Mouse (Mus musculus) adrenal gland, postnatal 36 days (tissue): Measurements from ENCODE around the gene Cdc14a. TPM values are rescaled to one million over a fixed set of nuclear protein-coding genes. Genes with fewer than 3 reads are reported as not detected.
A peak's percentile ranks its signal among the peaks of the same experiment; 100 is the strongest.
"Not testable (repeated sequence)": the region's sequence is repeated elsewhere in the genome, so short reads cannot be mapped to it uniquely, and the experiment has no call there.

Source experiments
- DNase-seq, 2 experiments: peaks; one replicate each; pipeline ENCODE4 v3.0.0; 2021; ENCODE audit warnings: mixed read lengths in 1 of 2
- total RNA-seq, 2 experiments: library from RNA; stranded (reverse); gene quantifications; 2 replicates each; pipeline ENCODE4 v1.2.3; 2021

Gene Cdc14a
- total RNA-seq, 2 experiments from 2014 or later = 9.2 to 14.8 TPM

DNA sequence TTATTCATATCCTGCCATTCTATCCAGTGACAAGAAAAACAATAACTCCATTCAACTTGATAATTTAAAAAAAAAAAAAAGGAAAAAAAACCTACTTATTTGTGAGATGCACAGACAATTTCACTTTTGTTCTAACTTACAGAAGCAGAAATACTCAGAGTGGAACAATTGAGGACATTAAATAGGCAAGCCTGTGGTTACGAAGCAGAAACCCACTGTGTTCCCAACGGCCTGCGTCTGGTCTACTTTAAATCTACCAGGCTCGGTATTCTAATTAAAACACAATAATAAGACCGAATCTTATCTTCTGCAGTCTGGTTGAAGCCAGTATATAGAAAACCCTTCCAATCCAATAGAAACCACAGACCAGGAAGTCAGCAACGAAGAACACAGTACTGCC, 50.6 kb downstream of the Cdc14a start:
- DNase-seq = no peak

- DNase-seq = no peak
Observed at GRCm38 (mm10) chr3:116368868-116369437, 54.9 kb downstream of the Cdc14a start.

DNA sequence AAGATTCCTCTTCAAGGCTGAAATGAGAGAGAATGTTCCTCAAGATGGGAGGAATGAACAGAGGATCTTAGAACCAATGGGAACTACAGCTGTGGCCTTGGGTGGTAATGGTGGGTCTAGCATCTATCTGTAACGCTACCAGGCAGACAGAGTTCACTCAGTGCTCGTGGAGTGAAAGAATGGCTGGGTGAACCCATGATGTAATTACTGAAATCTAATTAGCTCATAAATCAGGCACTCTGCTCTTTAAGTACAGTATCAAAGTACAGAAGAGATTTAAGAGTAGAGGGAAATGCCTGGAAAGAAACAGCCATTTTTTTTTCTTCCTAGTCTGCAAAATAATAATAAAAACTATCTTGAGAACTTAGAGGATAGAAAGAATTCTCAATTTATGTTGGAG, 57.7 kb downstream of the Cdc14a start:
- no peak for DNase-seq

GRCm38 (mm10) chr3:116361906-116362305, 61.9 kb downstream of the Cdc14a start:
- DNase-seq = no peak

DNA sequence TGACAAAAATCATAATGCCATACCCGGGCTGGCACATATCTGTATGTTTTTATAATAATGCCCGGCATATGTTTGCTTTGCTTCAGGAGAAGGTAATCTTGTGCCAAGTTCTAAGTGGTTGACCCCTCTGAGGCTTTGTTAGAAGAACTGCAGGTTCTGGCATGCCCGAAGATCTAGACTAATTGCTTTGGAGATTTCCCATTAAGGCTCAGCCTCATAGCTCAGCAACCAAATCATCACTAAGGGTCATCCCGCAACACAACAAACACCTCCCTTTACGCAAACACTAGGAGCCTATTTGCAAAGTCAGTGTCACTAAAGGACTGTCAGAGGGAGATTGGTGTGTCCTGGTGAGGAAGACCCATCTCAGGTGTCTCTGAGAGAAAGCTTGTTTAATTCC, 62.7 kb downstream of the Cdc14a start:
- DNase-seq = no peak

DNA sequence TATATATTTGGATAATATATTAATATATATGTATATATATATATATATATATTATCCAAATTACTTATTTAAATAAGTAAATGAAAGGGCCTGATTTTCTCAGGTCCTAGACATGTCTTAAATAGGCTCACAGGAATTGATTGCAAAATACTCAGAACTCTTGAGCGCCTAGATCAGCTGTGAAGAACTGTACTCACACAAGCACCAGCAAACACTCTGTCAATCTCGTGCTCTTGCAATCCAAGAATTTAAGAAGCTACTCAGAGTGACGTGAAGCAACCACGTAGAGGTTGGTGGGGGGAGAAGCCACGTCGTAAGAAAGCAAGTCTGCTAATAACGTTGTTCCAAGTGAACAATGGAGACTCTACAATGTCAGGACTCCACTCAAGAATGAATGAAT, 66.0 kb downstream of the Cdc14a start:
- no peak for DNase-seq

GRCm38 (mm10) chr3:116357180-116357579, 66.7 kb downstream of the Cdc14a start:
- no peak for DNase-seq

- no peak for DNase-seq
Observed at GRCm38 (mm10) chr3:116355026-116355788, 68.6 kb downstream of the Cdc14a start.

DNA sequence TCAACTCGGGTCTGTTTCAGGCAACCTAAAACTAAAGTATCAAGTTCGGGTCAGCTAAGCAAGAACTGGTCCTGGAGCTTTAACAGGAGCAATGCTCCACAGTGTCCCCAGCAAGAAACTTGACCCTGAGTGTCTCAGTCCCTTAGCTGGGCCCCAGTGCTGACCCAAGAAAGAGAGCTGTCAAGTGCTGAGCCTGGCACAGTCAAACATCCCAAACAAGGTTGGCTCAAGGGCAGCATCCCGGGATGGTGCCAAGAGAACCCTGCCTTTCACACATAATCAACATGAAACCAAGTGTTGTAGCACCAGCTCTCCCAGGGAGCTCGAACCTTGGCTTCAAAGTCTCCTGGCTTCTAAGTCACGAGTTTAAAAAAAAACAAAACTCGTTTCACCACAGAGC, 71.3 kb downstream of the Cdc14a start:
- DNase-seq = peak; percentile 33 to 60

DNA sequence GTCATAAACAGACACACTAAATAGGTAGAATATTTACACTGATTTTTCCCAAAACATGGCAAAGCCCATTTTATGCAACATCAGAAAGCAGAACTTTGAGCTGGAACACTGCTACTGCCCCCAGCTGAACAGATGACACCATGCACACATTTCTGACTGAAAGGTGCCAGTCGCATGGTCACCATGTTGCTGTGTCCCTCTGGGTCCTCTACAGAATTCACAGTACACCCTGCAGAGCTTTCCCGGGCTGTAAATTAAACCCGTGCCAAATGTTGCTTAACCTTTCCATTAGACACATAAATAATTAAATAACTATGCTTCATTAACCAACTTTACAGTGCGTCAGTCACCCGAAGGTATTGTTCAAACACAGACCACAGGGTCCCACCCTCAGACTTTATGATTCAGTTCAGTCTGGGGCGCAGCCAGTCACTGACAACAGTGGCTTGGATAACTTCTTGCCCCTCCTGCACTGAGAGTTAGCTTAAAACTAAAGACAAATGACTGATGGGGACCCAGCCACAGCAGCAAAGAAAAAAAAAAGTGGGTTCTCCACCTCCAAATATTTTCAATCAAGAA, 73.4 kb downstream of the Cdc14a start:
- no peak for DNase-seq

DNA sequence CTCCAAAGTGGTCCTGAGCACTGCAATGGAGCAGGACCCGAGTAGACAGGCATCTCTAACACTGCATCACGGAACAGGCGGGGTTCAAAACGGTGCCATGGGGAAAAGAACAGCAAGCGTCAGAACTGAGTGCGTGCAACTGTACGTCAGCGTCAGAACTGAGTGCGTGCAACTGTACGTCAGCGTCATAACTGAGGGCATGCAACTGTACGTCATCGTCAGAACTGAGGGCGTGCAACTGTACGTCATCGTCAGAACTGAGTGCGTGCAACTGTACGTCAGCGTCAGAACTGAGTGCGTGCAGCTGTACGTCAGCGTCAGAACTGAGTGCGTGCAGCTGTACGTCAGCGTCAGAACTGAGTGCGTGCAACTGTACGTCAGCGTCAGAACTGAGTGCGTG, 76.3 kb downstream of the Cdc14a start:
- DNase-seq = not testable (repeated sequence)

- no peak for DNase-seq
Observed at GRCm38 (mm10) chr3:116345245-116345644, 78.6 kb downstream of the Cdc14a start.

GRCm38 (mm10) chr3:116342251-116342650, 81.6 kb downstream of the Cdc14a start:
- DNase-seq = no peak

- DNase-seq = peak; percentile 82 to 86
Observed at GRCm38 (mm10) chr3:116340950-116341624, 82.7 kb downstream of the Cdc14a start.

DNA sequence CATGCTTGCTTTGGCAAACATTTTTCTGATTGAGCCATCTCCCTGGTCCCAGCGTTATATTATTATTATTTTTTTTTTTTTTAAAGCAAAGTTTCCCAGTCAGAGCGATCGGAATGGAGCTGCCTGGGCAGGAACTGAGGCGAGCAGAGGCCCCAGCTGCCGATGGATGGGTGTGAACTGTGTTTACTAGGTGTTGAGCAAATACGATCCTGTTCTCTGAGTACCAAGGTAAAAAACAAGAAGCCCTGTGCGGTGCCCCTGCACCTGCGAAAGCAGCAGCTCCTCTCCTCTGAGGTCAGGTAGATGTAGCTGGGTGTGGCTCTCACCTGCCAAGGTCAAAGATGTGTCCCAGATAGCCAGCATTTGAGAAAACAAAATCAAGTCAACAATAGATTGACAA, 83.6 kb downstream of the Cdc14a start:
- no peak for DNase-seq

DNA sequence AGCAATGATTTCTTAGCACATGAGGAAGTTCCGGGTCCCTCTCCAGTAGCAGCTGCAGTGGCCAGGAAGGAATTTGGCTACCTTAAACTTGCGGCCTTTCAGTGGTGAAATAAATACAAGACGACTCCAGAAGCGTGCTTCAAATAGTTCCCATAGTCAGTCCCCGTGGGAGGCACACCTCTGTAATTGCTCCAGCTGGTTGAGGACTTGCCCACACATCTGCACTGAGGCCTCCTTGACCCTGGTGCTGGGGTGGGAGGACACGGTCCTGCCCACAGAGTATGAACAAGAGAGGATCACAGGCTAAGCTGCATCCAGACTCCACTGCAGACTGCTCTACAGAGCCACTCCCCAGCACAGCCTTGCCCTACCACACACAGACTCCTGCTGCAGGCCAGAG, 85.2 kb downstream of the Cdc14a start:
- DNase-seq = no peak

DNA sequence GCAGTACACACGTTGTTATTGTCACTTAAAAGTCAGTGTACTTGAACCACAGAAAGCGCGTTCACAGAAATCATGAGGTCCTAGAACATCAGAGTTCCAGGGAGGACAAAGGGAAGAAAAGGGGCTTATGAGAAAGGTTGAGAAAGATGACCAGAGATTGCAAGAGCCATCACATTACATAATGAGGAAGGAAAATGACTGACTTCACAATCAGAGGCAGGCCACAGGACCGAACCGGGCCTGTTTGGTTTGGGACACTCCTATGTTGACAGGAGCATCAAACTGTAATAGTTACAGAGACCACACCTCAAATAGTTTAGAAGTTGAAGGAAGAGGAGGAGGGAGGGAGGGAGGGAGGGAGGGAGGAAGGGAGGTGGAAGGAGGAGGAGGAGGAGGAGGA, 86.0 kb downstream of the Cdc14a start:
- DNase-seq = no peak

- DNase-seq = no peak
Observed at GRCm38 (mm10) chr3:116335036-116335435, 88.8 kb downstream of the Cdc14a start.

- no peak for DNase-seq
Observed at GRCm38 (mm10) chr3:116333711-116334110, 90.1 kb downstream of the Cdc14a start.

DNA sequence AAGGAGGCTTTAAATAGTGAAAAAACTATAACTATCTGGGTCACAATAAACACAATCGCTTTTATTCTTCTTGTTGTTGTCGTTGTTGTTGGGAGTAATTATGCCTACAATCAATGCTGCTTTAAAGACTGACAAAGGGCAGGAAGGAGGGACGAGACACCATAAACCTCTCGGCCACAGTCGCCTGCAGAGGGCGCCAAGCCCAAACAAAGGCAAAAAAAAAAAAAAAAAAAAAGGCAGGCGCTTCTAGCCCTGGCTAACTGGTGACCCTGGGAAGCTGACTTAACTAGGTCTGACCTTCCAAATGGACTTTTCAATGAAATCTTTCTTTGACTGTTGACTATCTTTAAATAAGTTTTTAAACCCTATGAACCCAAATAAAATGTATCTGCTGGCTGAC, 90.6 kb downstream of the Cdc14a start:
- peak; percentile 60 to 71 for DNase-seq

DNA sequence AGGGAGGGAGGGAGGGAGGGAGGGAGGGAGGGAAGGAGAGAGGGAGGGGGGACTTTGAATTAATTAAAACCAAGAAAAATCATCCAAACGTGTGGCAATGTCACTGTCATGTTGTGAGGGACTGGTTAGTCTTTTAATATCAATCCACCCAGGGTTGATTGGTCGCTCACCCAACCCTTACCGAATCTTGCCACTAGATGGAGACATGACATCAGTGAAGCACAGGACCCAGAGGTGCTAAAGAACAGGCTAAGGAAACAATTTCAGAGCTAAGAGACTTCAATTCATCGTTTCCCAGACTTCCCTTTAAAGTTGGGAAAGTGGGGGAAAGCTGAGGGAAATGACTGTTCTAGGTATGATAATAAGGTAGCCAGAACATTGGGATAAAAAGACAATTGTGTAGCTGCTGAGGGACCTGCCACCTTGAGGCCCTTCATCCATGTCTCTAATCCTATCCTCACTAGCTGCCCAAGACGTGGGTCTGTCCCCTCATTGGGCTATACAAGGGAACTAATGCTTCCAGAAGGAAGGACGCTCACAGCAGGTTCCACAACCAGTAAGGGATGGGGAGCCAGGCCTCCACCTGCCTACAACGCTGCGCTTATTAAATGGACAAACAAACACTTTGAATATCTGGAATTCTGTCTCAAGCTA, 91.9 kb downstream of the Cdc14a start:
- DNase-seq = peak; percentile 43 to 66

GRCm38 (mm10) chr3:116329976-116330375, 93.9 kb downstream of the Cdc14a start:
- no peak for DNase-seq
